ENCODE assay signal across 7 mouse cellular contexts in genomic region chr7:90886396-90887006, GRCm38 (mm10).
DNase-seq lines count a peak whose midpoint lies in the region; ATAC-seq and TF ChIP-seq lines count a peak whose summit lies in the region.

No protein-coding gene starts in this region.

- no peaks in the 10 kb centered on the region for H3K36me3 ChIP-seq in liver, embryonic 11.5 days (ENCODE audit: control insufficient read depth, insufficient read depth, low read length)
- H3K36me3 ChIP-seq in forebrain, embryonic 12.5 days (replicated peaks): no peaks in the 10 kb centered on the region
- H3K36me3 ChIP-seq in limb, embryonic 14.5 days (ENCODE audit: control insufficient read depth, insufficient read depth, low read length): no peaks in the 10 kb centered on the region
- H3K36me3 ChIP-seq in stomach, embryonic 15.5 days: no peaks in the 10 kb centered on the region

- H3K4me3 ChIP-seq in liver, embryonic 11.5 days (ENCODE audit: low read depth, low read length): peak overlapping the region; percentile 2
- H3K4me3 ChIP-seq in forebrain, embryonic 12.5 days (replicated peaks): peak overlapping the region; percentile 47
- H3K4me3 ChIP-seq in limb, embryonic 14.5 days (replicated peaks; ENCODE audit: low read length): peak overlapping the region; percentile 36
- peak overlapping the region; percentile 31 for H3K4me3 ChIP-seq in stomach, embryonic 15.5 days (replicated peaks)

- H3K4me2 ChIP-seq in liver, embryonic 11.5 days: peak overlapping the region; percentile 56
- peak overlapping the region; percentile 82 for H3K4me2 ChIP-seq in forebrain, embryonic 12.5 days
- peak overlapping the region; percentile 76 for H3K4me2 ChIP-seq in limb, embryonic 14.5 days (replicated peaks; ENCODE audit: low read depth, low read length, severe bottlenecking)
- peak overlapping the region; percentile 72 for H3K4me2 ChIP-seq in stomach, embryonic 15.5 days

- H3K27me3 ChIP-seq in liver, embryonic 11.5 days (replicated peaks; ENCODE audit: control insufficient read depth, insufficient read depth, low read length): no peaks in the 10 kb centered on the region
- H3K27me3 ChIP-seq in forebrain, embryonic 12.5 days: no peaks in the 10 kb centered on the region
- H3K27me3 ChIP-seq in limb, embryonic 14.5 days (ENCODE audit: control insufficient read depth, insufficient read depth, low read length): no peaks in the 10 kb centered on the region
- no peaks in the 10 kb centered on the region for H3K27me3 ChIP-seq in stomach, embryonic 15.5 days (replicated peaks)

- ATAC-seq in liver, embryonic 11.5 days (replicated peaks; ENCODE audit: low FRiP score): no peak
- ATAC-seq in forebrain, embryonic 12.5 days (ENCODE audit: low FRiP score): peak; percentile 70
- ATAC-seq in limb, embryonic 14.5 days (ENCODE audit: low FRiP score, low read depth): no peak
- no peak; the same call in 1 of the 2 replicates for ATAC-seq in stomach, embryonic 15.5 days (ENCODE audit: insufficient read depth, low FRiP score, low read depth)
- no peak for ATAC-seq in megakaryocyte, adult 5-6 weeks (ENCODE audit: poor library complexity, severe bottlenecking)

- no peaks in the 10 kb centered on the region for H3K9me3 ChIP-seq in liver, embryonic 11.5 days (ENCODE audit: control insufficient read depth, low read length)
- no peaks in the 10 kb centered on the region for H3K9me3 ChIP-seq in forebrain, embryonic 12.5 days
- H3K9me3 ChIP-seq in limb, embryonic 14.5 days (ENCODE audit: control insufficient read depth, low read length): no peaks in the 10 kb centered on the region
- H3K9me3 ChIP-seq in stomach, embryonic 15.5 days: no peaks in the 10 kb centered on the region

- WGBS in liver, embryonic 11.5 days: 2% methylated on average over 13 of the region's 13 CpGs
- WGBS in forebrain, embryonic 12.5 days: 0% methylated on average over 13 of the region's 13 CpGs
- WGBS in limb, embryonic 14.5 days: 3% methylated on average over 13 of the region's 13 CpGs
- WGBS in stomach, embryonic 15.5 days: under 1% methylated on average over 13 of the region's 13 CpGs

- no peak overlapping the region for H3K27ac ChIP-seq in liver, embryonic 11.5 days (ENCODE audit: low read depth, low read length)
- H3K27ac ChIP-seq in forebrain, embryonic 12.5 days: peak overlapping the region; percentile 77; the same call in 1 of the 2 replicates
- no peak overlapping the region for H3K27ac ChIP-seq in limb, embryonic 14.5 days (replicated peaks; ENCODE audit: low read depth, low read length)
- H3K27ac ChIP-seq in stomach, embryonic 15.5 days: no peak overlapping the region

- H3K9ac ChIP-seq in liver, embryonic 11.5 days (ENCODE audit: low read depth, low read length): no peak overlapping the region
- H3K9ac ChIP-seq in forebrain, embryonic 12.5 days: peak overlapping the region; percentile 63; the same call in 1 of the 2 replicates
- peak overlapping the region; percentile 50; the same call in 1 of the 2 replicates for H3K9ac ChIP-seq in limb, embryonic 14.5 days (ENCODE audit: low read depth, low read length, severe bottlenecking)
- H3K9ac ChIP-seq in stomach, embryonic 15.5 days: no peak overlapping the region

- no peak for DNase-seq in liver, embryonic 11.5 days (ENCODE audit: low spot score)
- no peak for DNase-seq in liver
- no peak for DNase-seq in limb, embryonic 14.5 days (ENCODE audit: low spot score)
- no peak for DNase-seq in thymus, postnatal 14 days

- no peak for TF ChIP-seq POLR2A in limb, embryonic 14.5 days (IDR thresholded peaks at IDR 0.05; ENCODE audit: borderline replicate concordance, extremely low read depth, insufficient read depth, insufficient read length)

- H3K4me1 ChIP-seq in liver, embryonic 11.5 days (replicated peaks; ENCODE audit: control insufficient read depth, insufficient read depth, low read length): no peaks in the 10 kb centered on the region
- H3K4me1 ChIP-seq in forebrain, embryonic 12.5 days: peaks cover 12% of the 10 kb centered on the region
- peaks cover 4% of the 10 kb centered on the region; the same call in 1 of the 2 replicates for H3K4me1 ChIP-seq in limb, embryonic 14.5 days (ENCODE audit: control insufficient read depth, insufficient read depth, low read length)
- no peaks in the 10 kb centered on the region for H3K4me1 ChIP-seq in stomach, embryonic 15.5 days

Comparison
In these comparisons a context has a peak if more than half of its experiments do, and no peak if none do; other contexts are left out.
1. H3K9ac ChIP-seq: peak in forebrain, embryonic 12.5 days (single experiment) and limb, embryonic 14.5 days (single experiment); none in liver, embryonic 11.5 days (single experiment) and stomach, embryonic 15.5 days (single experiment).
2. Peak in every context shown above with its lines, with median percentiles within 50 percentile points of each other: H3K4me2 ChIP-seq and H3K4me3 ChIP-seq.